Mouse (Mus musculus) A20 (cell line): ENCODE data around the gene Susd6.

Experiments used
- DNase-seq: peaks from one replicate; pipeline ENCODE4 v3.0.0-alpha.2; 2011; ENCODE audit warnings: low read depth, low spot score

Susd6 gene

GRCm38 (mm10) chr12:80789849-80790694, at the start of gene Susd6:
TSS of gene Susd6 (plus strand) at chr12:80790510.
- DNase-seq: peak; percentile 99

GRCm38 (mm10) chr12:80744614-80745013, 45.7 kb upstream of the Susd6 start:
- DNase-seq: no peak

- no peak for DNase-seq
Observed at GRCm38 (mm10) chr12:80746031-80746813, 44.1 kb upstream of the Susd6 start.

GRCm38 (mm10) chr12:80751556-80751955, 38.8 kb upstream of the Susd6 start:
- no peak for DNase-seq

GRCm38 (mm10) chr12:80757751-80758558, 32.4 kb upstream of the Susd6 start:
- DNase-seq: no peak

GRCm38 (mm10) chr12:80758559-80759386, 31.5 kb upstream of the Susd6 start:
- DNase-seq: no peak

GRCm38 (mm10) chr12:80759387-80759712, 31.0 kb upstream of the Susd6 start:
- no peak for DNase-seq

- no peak for DNase-seq
Observed at GRCm38 (mm10) chr12:80759713-80760395, 30.5 kb upstream of the Susd6 start.

- DNase-seq: peak; percentile 51
Observed at GRCm38 (mm10) chr12:80760396-80760801, 29.9 kb upstream of the Susd6 start, which contains the start of gene Ccdc177. TSS of gene Ccdc177 (minus strand) at chr12:80760687.

- DNase-seq: no peak
Observed at GRCm38 (mm10) chr12:80762982-80763381, 27.3 kb upstream of the Susd6 start.

GRCm38 (mm10) chr12:80764116-80764515, 26.2 kb upstream of the Susd6 start:
- no peak for DNase-seq

GRCm38 (mm10) chr12:80769697-80770096, 20.6 kb upstream of the Susd6 start:
- DNase-seq: peak; percentile 72

GRCm38 (mm10) chr12:80774786-80775185, 15.5 kb upstream of the Susd6 start:
- no peak for DNase-seq

- DNase-seq: no peak
Observed at GRCm38 (mm10) chr12:80776046-80776634, 14.2 kb upstream of the Susd6 start.

- no peak for DNase-seq
Observed at GRCm38 (mm10) chr12:80778188-80778936, 11.9 kb upstream of the Susd6 start.

- DNase-seq: no peak
Observed at GRCm38 (mm10) chr12:80779760-80780159, 10.6 kb upstream of the Susd6 start.

GRCm38 (mm10) chr12:80782190-80782589, 8.1 kb upstream of the Susd6 start:
- DNase-seq: no peak

GRCm38 (mm10) chr12:80782892-80783291, 7.4 kb upstream of the Susd6 start:
- DNase-seq: no peak

GRCm38 (mm10) chr12:80783889-80784288, 6.4 kb upstream of the Susd6 start:
- no peak for DNase-seq
